Mouse (Mus musculus): ENCODE measurements at regions not wholly inside any gene's neighbourhood (a gene's known extent, or its start where the extent isn't known, plus 50 kb on each side); places are given as distances from the start of the nearest gene placed in this dataset.

DNA sequence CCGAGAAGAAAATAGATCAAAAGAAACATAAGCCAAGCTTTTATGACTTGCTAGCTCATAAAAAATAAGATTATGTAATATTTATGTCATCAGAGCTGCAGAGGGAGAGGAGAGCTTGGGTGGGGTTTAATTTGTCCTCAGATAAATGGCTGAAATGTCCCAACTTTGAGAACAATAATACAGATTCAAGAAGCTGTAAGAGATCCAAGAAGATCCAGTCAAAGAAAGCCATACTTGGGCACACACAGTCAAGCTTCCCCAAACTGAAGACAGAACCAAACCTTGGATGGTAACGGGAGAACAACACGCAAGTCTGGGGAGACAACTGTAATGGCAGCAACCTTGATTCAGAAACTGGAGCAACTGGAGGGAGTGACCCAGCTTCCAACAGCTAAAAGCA, 243.6 kb downstream of the Sorl1 start:
- Histone ChIP-seq H3K27me3 (no peaks in the 10 kb centered on the region), H3K4me2 (no peak overlapping the region), H3K4me1 (replicated peaks) (peaks cover 13% of the 10 kb centered on the region), H3K9ac (no peak overlapping the region), H3K27ac (no peak overlapping the region), H3K4me3 (no peak overlapping the region), H3K36me3 (no peaks in the 10 kb centered on the region), H3K9me3 (no peaks in the 10 kb centered on the region)
- no peak for ATAC-seq (ENCODE audit: low FRiP score)
- 95% methylated on average over 3 of the region's 3 CpGs for WGBS

DNA sequence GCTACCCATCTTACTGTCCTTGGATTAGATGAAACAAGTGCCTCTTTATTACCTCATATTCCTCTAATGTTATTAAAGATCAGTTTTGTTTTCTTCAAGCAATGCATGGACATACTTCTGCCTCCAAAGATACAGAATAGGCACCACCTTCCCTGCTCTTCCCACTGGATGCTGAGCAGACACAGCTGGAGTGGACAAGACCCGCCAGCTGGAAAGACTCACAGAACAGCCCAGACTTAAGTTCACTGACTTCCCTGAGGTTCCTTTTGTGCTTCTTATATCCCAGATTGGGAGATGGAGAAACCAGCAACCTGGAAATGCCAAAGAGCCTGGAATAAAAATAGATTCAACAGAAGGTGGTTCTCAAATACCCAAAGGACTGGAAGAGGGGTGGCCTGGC, 245.0 kb downstream of the Sorl1 start:
- no peak overlapping the region for H3K4me3 ChIP-seq
- H3K36me3 ChIP-seq: no peaks in the 10 kb centered on the region
- ATAC-seq (ENCODE audit: low FRiP score): no peak
- no peaks in the 10 kb centered on the region for H3K9me3 ChIP-seq
- H3K27ac ChIP-seq: no peak overlapping the region
- WGBS: 87% methylated on average over 1 of the region's 1 CpGs
- H3K27me3 ChIP-seq: no peaks in the 10 kb centered on the region
- H3K4me2 ChIP-seq: no peak overlapping the region
- H3K4me1 ChIP-seq (replicated peaks): peaks cover 13% of the 10 kb centered on the region
- no peak overlapping the region for H3K9ac ChIP-seq

DNA sequence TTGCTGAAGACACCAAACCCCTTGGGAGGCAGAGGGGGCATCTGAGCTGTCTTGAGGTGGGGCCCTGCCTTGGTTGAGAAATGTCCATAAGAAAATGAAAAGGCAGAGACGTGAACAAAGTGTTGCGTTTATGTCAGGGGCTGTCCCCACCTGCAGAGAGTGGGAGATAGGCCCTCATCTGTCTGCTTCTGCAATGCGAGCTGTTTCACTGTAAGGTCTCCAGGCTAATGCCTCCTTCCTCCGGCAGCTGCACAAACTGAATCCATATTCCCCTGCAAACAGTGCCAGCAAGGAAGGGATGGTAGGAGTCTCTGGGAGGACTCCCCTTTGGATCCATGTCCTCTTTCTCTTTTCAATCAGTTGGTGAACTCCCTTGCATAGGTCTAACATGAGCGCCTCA, 263.0 kb downstream of the Sorl1 start:
- 40% methylated on average over 5 of the region's 5 CpGs for WGBS
- peaks cover 52% of the 10 kb centered on the region for H3K4me1 ChIP-seq (replicated peaks)
- H3K4me2 ChIP-seq: peak overlapping the region; percentile 7
- peak; percentile 48 for ATAC-seq (ENCODE audit: low FRiP score)
- no peaks in the 10 kb centered on the region for H3K36me3 ChIP-seq
- H3K9me3 ChIP-seq: no peaks in the 10 kb centered on the region
- H3K9ac ChIP-seq: 0 out of 2 replicates have a peak overlapping the region, but pooled peaks have one; percentile 9
- no peak overlapping the region for H3K4me3 ChIP-seq
- H3K27me3 ChIP-seq: no peaks in the 10 kb centered on the region
- H3K27ac ChIP-seq: peak overlapping the region; percentile 88

DNA sequence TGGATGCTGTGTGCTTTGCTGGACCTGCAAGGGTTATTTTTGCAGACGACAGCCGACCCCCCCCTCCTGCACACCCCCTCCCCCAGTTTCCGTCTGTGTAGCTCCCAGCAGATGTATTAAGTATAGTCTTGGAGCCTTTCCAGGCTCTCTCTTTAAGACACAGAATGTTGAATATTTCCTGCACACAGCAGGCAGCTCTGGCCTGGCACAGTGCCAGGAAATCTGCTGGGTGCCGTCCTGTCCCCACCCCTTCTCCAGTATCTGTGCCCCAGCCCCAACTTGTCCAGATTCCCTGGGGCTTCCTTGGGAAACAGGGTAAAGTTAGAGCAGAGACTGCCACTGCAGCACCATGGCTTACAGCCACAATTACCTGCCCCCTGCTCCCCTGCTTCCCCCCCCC, 263.4 kb downstream of the Sorl1 start:
- Histone ChIP-seq H3K27ac (peak overlapping the region; percentile 88), H3K36me3 (no peaks in the 10 kb centered on the region), H3K4me3 (no peak overlapping the region), H3K4me2 (peak overlapping the region; percentile 7), H3K4me1 (replicated peaks) (peaks cover 52% of the 10 kb centered on the region), H3K27me3 (no peaks in the 10 kb centered on the region), H3K9ac (peak overlapping the region; percentile 9; the same call in 1 of the 2 replicates), H3K9me3 (no peaks in the 10 kb centered on the region)
- WGBS: 9% methylated on average over 4 of the region's 4 CpGs
- peak; percentile 87 for ATAC-seq (ENCODE audit: low FRiP score)

DNA sequence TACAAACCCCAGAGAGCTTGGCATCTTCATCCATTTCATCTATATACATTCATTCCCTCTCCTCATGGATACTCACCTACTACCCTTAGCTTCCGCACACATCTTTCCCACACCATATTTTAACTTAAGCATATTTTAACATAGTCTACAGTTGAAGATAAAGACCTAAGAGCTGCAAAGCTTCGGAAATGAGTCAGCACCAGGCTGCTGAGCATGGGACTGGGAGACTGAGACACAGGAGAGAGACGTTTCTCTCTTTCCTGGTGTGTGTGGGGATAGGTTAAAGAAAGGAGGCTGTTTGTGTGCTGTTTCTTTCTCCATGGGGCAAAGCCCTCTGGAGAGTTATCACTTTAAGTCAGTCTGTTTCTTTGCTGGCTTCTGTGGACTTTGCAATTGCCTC, 264.3 kb downstream of the Sorl1 start:
- Histone ChIP-seq H3K9me3 (no peaks in the 10 kb centered on the region), H3K27ac (peak overlapping the region; percentile 88), H3K4me2 (no peak overlapping the region), H3K4me1 (replicated peaks) (peaks cover 52% of the 10 kb centered on the region), H3K9ac (no peak overlapping the region), H3K4me3 (no peak overlapping the region), H3K36me3 (no peaks in the 10 kb centered on the region), H3K27me3 (no peaks in the 10 kb centered on the region)
- ATAC-seq (ENCODE audit: low FRiP score): no peak
- WGBS: 79% methylated on average over 3 of the region's 3 CpGs

DNA sequence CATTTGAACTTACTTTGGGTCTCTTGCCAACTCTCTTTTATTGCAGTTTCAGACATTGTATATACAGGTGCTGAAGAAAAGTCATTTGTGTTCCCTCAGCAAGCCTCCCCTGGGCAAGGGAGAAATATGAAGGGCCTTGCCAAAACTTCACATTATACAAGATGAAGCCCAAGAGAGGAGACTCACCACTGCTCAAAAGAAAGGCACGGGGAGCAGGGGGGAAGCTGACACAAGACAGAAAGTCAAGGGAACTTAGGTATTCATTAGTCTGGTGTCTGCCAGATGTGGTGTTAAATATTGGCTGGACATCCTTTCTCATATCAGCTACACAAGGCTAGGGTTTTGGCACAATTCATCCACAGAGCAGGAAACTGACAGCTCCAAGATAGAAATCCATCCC, 272.0 kb downstream of the Sorl1 start:
- WGBS: 80% methylated on average over 1 of the region's 1 CpGs
- H3K27me3 ChIP-seq: no peaks in the 10 kb centered on the region
- no peak overlapping the region for H3K4me3 ChIP-seq
- no peak for ATAC-seq (ENCODE audit: low FRiP score)
- H3K27ac ChIP-seq: no peak overlapping the region
- H3K36me3 ChIP-seq: no peaks in the 10 kb centered on the region
- peaks cover 4% of the 10 kb centered on the region for H3K4me1 ChIP-seq (replicated peaks)
- H3K9ac ChIP-seq: no peak overlapping the region
- no peaks in the 10 kb centered on the region for H3K9me3 ChIP-seq
- H3K4me2 ChIP-seq: no peak overlapping the region

DNA sequence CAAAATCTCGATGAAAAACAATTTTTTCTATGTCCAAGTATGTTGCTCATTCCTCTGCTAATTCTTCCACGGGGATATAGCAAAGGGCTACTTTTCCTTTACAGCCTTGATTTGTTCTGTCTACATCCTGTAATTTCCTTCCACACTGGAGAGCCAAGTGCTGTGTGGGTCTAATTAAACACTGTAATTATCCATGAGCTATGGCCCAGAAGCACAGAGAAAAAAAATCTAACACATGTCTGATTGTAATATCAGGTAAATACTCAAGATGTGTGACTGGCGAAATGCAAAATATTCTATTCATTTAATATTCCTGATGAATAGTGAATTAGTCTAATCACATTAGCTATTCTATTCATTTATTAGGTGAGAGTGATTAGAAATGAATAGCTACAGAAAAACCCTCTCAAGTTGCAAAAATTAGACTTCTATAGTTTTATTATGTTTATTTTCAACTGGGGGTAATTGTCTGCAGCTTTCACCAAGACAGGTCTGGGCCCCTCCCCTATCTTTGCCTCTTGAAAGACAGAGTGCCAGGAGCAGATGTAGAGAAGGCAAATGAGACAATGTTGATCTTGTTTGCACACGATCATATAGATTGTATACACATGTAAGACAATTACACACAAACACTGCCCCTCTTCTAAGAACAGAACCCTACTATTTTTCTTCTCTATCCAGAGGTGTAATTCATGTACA, 274.3 kb downstream of the Sorl1 start:
- Histone ChIP-seq H3K4me2 (no peak overlapping the region), H3K4me1 (replicated peaks) (no peaks in the 10 kb centered on the region), H3K36me3 (no peaks in the 10 kb centered on the region), H3K27me3 (no peaks in the 10 kb centered on the region), H3K9me3 (no peaks in the 10 kb centered on the region), H3K4me3 (no peak overlapping the region), H3K9ac (no peak overlapping the region), H3K27ac (peak overlapping the region; percentile 44; the same call in 1 of the 2 replicates)
- no peak for ATAC-seq (ENCODE audit: low FRiP score)
- WGBS: 72% methylated on average over 4 of the region's 4 CpGs

DNA sequence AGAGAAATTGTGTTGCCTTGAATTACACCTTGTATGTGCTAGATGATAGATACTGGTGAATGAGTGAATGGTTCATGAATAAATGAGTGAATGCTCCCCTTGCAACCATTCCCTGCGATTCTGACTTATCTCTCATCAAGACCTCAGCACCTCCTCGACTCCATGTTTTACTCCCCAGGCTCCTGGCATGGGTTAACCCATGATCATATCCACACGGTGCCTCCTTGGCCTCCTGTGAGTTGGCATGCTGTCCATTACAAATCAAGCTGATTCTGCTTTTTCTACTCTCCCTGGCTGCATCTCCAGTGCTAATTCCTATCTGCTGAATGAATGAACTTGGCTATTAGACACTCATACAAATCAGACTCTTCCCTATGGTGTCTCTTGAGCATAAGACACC, 279.5 kb downstream of the Sorl1 start:
- Histone ChIP-seq H3K36me3 (no peaks in the 10 kb centered on the region), H3K4me1 (replicated peaks) (no peaks in the 10 kb centered on the region), H3K27me3 (no peaks in the 10 kb centered on the region), H3K9me3 (no peaks in the 10 kb centered on the region), H3K4me3 (no peak overlapping the region), H3K27ac (no peak overlapping the region), H3K9ac (no peak overlapping the region), H3K4me2 (no peak overlapping the region)
- no peak for ATAC-seq (ENCODE audit: low FRiP score)
- WGBS: 83% methylated on average over 3 of the region's 3 CpGs

DNA sequence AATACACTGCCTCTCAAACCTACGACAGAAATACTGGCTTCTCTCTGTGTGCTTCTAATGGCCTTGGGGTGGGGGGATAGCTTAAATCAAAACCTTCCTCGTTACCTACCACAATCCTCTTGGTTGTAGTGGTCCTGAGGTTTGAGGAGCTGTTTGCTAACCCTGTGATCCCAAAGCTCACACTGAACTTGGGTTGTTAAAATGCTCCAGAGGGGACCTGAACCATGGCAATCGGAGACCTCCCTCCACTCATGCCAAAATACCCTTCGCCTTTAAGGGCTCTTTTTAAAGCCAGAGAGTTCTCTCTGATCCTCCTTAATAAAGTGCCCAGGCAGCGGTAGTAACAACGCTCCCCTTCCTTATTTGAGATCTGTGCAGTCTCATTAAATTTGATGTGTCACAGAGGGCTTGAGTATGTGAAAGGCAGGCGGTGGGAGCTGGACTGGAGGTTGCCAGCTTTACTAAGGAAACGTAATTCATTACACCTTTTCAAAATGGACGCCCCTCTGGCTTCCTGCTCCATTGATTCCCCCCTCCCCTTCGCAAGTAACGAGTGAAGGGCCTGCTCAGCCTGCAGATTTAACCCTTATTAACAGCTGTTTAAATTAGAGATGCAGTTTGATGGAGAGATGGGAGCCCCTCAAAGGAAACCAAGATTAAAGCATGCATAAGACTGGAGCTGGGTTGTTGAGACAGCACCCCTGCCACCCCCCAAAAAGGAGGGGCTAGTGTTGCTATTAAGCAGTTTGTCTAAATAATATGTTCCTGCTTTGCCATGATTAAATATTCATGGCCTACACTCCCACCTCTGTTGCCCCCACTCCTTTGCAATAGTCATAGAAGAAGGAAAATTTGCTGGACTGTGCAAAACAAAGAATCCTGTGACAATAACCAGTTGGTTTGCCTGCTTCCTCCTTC, 289.4 kb downstream of the Sorl1 start:
- peak overlapping the region; percentile 30 for H3K27ac ChIP-seq
- H3K9me3 ChIP-seq: no peaks in the 10 kb centered on the region
- no peak overlapping the region for H3K4me2 ChIP-seq
- ATAC-seq (ENCODE audit: low FRiP score): peak; percentile 61
- no peaks in the 10 kb centered on the region for H3K36me3 ChIP-seq
- H3K4me1 ChIP-seq (replicated peaks): peaks cover 11% of the 10 kb centered on the region
- H3K27me3 ChIP-seq: no peaks in the 10 kb centered on the region
- H3K4me3 ChIP-seq: no peak overlapping the region
- WGBS: 44% methylated on average over 11 of the region's 11 CpGs
- no peak overlapping the region; the same call in 1 of the 2 replicates for H3K9ac ChIP-seq

DNA sequence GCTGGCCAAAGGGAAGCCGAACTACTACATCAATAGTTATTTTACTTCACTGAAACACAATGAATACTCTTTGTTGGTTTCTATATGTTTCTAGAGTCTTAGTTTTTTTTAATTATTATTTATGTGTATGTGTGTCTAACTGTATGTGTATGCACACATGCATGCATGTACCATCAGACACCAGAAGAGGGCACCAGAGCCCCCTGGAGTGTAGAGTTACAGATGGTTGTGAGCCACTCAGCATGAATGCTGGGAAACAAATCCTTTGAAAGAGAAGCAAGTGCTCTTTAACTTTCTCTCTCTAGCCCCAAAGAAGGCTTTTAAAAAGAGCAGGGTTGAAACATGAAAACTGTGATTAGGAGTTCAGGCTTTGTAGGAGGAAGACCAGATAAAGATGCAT, 290.7 kb downstream of the Sorl1 start:
- H3K36me3 ChIP-seq: no peaks in the 10 kb centered on the region
- no peaks in the 10 kb centered on the region for H3K9me3 ChIP-seq
- no peak overlapping the region for H3K27ac ChIP-seq
- no peak overlapping the region for H3K4me3 ChIP-seq
- no peak overlapping the region for H3K4me2 ChIP-seq
- no peak for ATAC-seq (ENCODE audit: low FRiP score)
- H3K27me3 ChIP-seq: no peaks in the 10 kb centered on the region
- H3K9ac ChIP-seq: no peak overlapping the region
- 100% methylated on average over 1 of the region's 1 CpGs for WGBS
- H3K4me1 ChIP-seq (replicated peaks): peaks cover 11% of the 10 kb centered on the region

DNA sequence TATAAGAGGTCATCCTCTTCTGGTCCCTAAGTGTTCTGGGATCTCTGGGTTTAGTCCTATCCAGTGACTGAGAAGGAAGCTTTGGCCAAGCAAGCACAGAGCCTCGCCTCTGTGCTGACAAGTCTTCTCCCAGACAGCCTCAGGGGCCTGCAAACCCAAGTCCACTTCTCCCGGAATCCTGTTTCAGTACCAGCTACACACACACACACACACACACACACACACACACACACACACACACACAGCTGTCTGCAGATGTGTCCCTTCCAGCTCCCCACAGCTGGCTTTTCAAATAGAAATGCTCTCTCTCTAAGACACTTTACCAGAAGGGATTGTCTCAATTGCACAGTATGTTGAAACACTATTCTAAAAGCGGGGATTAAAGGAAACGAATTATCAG, 296.7 kb downstream of the Sorl1 start:
- Histone ChIP-seq H3K27ac (no peak overlapping the region), H3K9ac (no peak overlapping the region), H3K27me3 (no peaks in the 10 kb centered on the region), H3K4me3 (no peak overlapping the region), H3K9me3 (no peaks in the 10 kb centered on the region), H3K4me1 (replicated peaks) (no peaks in the 10 kb centered on the region), H3K4me2 (no peak overlapping the region), H3K36me3 (no peaks in the 10 kb centered on the region)
- WGBS: 80% methylated on average over 4 of the region's 4 CpGs
- ATAC-seq (ENCODE audit: low FRiP score): no peak

DNA sequence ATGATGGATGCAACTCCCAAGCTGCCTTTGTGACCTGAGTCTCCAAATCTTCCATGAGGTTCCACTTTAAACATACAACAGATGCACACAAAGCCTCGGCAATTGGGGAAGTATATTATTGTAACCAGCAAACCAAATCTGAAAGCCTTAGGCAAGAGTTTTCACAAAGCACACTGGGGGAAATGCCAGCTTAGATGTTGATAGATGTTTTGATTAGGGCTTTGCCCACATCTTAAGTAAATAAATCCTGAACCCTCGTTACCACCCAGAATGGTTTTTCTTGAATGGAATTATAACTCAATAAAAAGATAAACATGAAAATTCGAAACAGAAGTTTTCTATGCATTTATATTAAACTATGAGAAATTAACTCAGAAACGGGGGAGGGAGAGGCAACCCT, 302.7 kb downstream of the Sorl1 start:
- H3K27ac ChIP-seq: no peak overlapping the region

More for the DNA sequence above, 302.7 kb downstream of the Sorl1 start:
- H3K9me3 ChIP-seq: no peaks in the 10 kb centered on the region
- no peaks in the 10 kb centered on the region for H3K27me3 ChIP-seq
- no peak overlapping the region for H3K4me3 ChIP-seq
- no peak for ATAC-seq (ENCODE audit: low FRiP score)
- no peak overlapping the region for H3K4me2 ChIP-seq
- no peak overlapping the region for H3K9ac ChIP-seq
- WGBS: 70% methylated on average over 4 of the region's 4 CpGs
- no peaks in the 10 kb centered on the region for H3K4me1 ChIP-seq (replicated peaks)
- no peaks in the 10 kb centered on the region for H3K36me3 ChIP-seq
